Mouse (Mus musculus) kidney, adult 9 months (tissue): ENCODE data around the gene Gramd4.

Experiments
- DNase-seq: peaks from one replicate; pipeline ENCODE4 v3.0.0; 2022

The Gramd4 gene

GRCm38 (mm10) chr15:86185689-86186569 is 128.4 kb downstream of the Gramd4 start, which contains the start of gene Cerk:
Cerk (minus strand) TSS chr15:86186141.
- peak; percentile 78 for DNase-seq

GRCm38 (mm10) chr15:86186686-86187085 is 129.2 kb downstream of the Gramd4 start:
- DNase-seq: no peak
